Mouse (Mus musculus) olfactory bulb, adult 2 months (tissue): ENCODE data around the gene Dlat. TPM values are rescaled to one million over a fixed set of nuclear protein-coding genes. Genes with fewer than 3 reads are reported as not detected.

ENCODE experiments used
- H3K27ac ChIP-seq: fragments of 200-500 bp; 2 replicates; pipeline ENCODE4 v1.5.1; 2012; ENCODE audit warnings: low read depth, low read length; ENCODE audit not compliant: insufficient read depth
- H3K4me1 ChIP-seq: fragments of 200-500 bp; 2 replicates; pipeline ENCODE4 v1.6.1; 2012; ENCODE audit warnings: low read length; ENCODE audit not compliant: control insufficient read depth, insufficient read depth
- H3K4me3 ChIP-seq: fragments of 200-500 bp; 2 replicates; pipeline ENCODE4 v1.5.1; 2012; ENCODE audit warnings: mild to moderate bottlenecking, low read depth, low read length, moderate library complexity; ENCODE audit not compliant: insufficient read depth
- CTCF ChIP-seq: fragments of 200-500 bp; IDR thresholded peaks from 2 replicates; pipeline ENCODE4 v1.5.1; 2012; ENCODE audit warnings: low read depth, mild to moderate bottlenecking, low read length, moderate library complexity; ENCODE audit not compliant: insufficient read depth
- POLR2A ChIP-seq: fragments of 200-500 bp; IDR thresholded peaks from 2 replicates; pipeline ENCODE4 v1.6.1; 2012; ENCODE audit warnings: mild to moderate bottlenecking, low read depth, low read length, moderate library complexity; ENCODE audit not compliant: insufficient read depth
- WGBS: fragments of 180-500 bp; shearing (Covaris S2); methylation state at CpG from one replicate; pipeline ENCODE4 v1.1.7; 2018; 5-methylcytosine and 5-hydroxymethylcytosine counted together
- polyA plus RNA-seq: library from polyadenylated mRNA; stranded (reverse); fragments of >200 nt; gene quantifications from 2 replicates; pipeline ENCODE4 v1.2.4, GENCODE M21; 2012; ENCODE audit warnings: low replicate concordance; ENCODE audit not compliant: missing spikeins, insufficient read depth, insufficient read length

The Dlat gene
- polyA plus RNA-seq, 1 experiment, result not detected

- under 1% methylated on average over 48 of the region's 48 CpGs for WGBS
- TF ChIP-seq POLR2A (peak; percentile 84), CTCF (no peak)
- Histone ChIP-seq H3K4me1 (peaks cover 9% of the 10 kb centered on the region), H3K27ac (peak within 1 kb of the TSS; percentile 82), H3K4me3 (peak within 1 kb of the TSS; percentile 92)
Observed at GRCm38 (mm10) chr9:50603189-50603997, 56.2 kb downstream of the Dlat start, which contains the start of the genes Sdhd and Timm8b. Sdhd (minus strand) TSS chr9:50603812. Timm8b (plus strand) TSS chr9:50603910.

- 87% methylated on average over 7 of the region's 7 CpGs for WGBS
- H3K27ac ChIP-seq, result no peak overlapping the region
- H3K4me3 ChIP-seq, result peak overlapping the region; percentile 19
- TF ChIP-seq CTCF (no peak), POLR2A (no peak)
- peaks cover 9% of the 10 kb centered on the region for H3K4me1 ChIP-seq
Observed at GRCm38 (mm10) chr9:50602055-50602845, 57.3 kb downstream of the Dlat start.

GRCm38 (mm10) chr9:50601536-50601935 lies 58.0 kb downstream of the Dlat start:
- Histone ChIP-seq H3K27ac (no peak overlapping the region), H3K4me3 (no peak overlapping the region), H3K4me1 (peaks cover 9% of the 10 kb centered on the region)
- WGBS, result 70% methylated on average over 6 of the region's 6 CpGs
- TF ChIP-seq POLR2A (no peak), CTCF (no peak)

GRCm38 (mm10) chr9:50596973-50597372 lies 62.6 kb downstream of the Dlat start:
- no peak overlapping the region for H3K27ac ChIP-seq
- 90% methylated on average over 8 of the region's 8 CpGs for WGBS
- no peak for TF ChIP-seq POLR2A
- TF ChIP-seq CTCF, result no peak
- peaks cover 3% of the 10 kb centered on the region for H3K4me1 ChIP-seq
- H3K4me3 ChIP-seq, result no peak overlapping the region

GRCm38 (mm10) chr9:50594794-50595417 lies 64.7 kb downstream of the Dlat start:
- 71% methylated on average over 12 of the region's 12 CpGs for WGBS
- TF ChIP-seq CTCF, result no peak
- no peak for TF ChIP-seq POLR2A
- no peak overlapping the region for H3K27ac ChIP-seq
- peaks cover 3% of the 10 kb centered on the region for H3K4me1 ChIP-seq
- H3K4me3 ChIP-seq, result no peak overlapping the region

- Histone ChIP-seq H3K4me1 (peaks cover 3% of the 10 kb centered on the region), H3K27ac (no peak overlapping the region), H3K4me3 (no peak overlapping the region)
- TF ChIP-seq CTCF (no peak), POLR2A (no peak)
- WGBS, result 79% methylated on average over 3 of the region's 3 CpGs
Observed at GRCm38 (mm10) chr9:50593544-50593943, 66.0 kb downstream of the Dlat start.

GRCm38 (mm10) chr9:50592955-50593354 lies 66.6 kb downstream of the Dlat start:
- Histone ChIP-seq H3K27ac (no peak overlapping the region), H3K4me3 (no peak overlapping the region), H3K4me1 (peaks cover 3% of the 10 kb centered on the region)
- no peak for TF ChIP-seq CTCF
- no peak for TF ChIP-seq POLR2A
- 92% methylated on average over 9 of the region's 9 CpGs for WGBS

GRCm38 (mm10) chr9:50590856-50591518 lies 68.6 kb downstream of the Dlat start:
- peaks cover 3% of the 10 kb centered on the region for H3K4me1 ChIP-seq
- H3K27ac ChIP-seq, result no peak overlapping the region
- TF ChIP-seq CTCF, result no peak
- no peak for TF ChIP-seq POLR2A
- H3K4me3 ChIP-seq, result no peak overlapping the region
- 62% methylated on average over 10 of the region's 10 CpGs for WGBS

GRCm38 (mm10) chr9:50586955-50587354 lies 72.6 kb downstream of the Dlat start:
- no peak overlapping the region for H3K4me3 ChIP-seq
- peaks cover 3% of the 10 kb centered on the region for H3K4me1 ChIP-seq
- WGBS, result 82% methylated on average over 4 of the region's 4 CpGs
- H3K27ac ChIP-seq, result no peak overlapping the region
- TF ChIP-seq CTCF (no peak), POLR2A (no peak)
